Mouse (Mus musculus) erythroblast, embryonic 14.5 days (primary cell): Measurements from ENCODE around the gene Hoxc4.

Source experiments
- GATA1 ChIP-seq: IDR thresholded peaks from 2 replicates; pipeline ENCODE4 v1.6.1; 2012; ENCODE audit warnings: low read length, inconsistent platforms, mixed read lengths
- TAL1 ChIP-seq: IDR thresholded peaks from 3 replicates; pipeline ENCODE4 v1.6.1; 2012; ENCODE audit warnings: low read length, inconsistent platforms, mixed read lengths

DNA sequence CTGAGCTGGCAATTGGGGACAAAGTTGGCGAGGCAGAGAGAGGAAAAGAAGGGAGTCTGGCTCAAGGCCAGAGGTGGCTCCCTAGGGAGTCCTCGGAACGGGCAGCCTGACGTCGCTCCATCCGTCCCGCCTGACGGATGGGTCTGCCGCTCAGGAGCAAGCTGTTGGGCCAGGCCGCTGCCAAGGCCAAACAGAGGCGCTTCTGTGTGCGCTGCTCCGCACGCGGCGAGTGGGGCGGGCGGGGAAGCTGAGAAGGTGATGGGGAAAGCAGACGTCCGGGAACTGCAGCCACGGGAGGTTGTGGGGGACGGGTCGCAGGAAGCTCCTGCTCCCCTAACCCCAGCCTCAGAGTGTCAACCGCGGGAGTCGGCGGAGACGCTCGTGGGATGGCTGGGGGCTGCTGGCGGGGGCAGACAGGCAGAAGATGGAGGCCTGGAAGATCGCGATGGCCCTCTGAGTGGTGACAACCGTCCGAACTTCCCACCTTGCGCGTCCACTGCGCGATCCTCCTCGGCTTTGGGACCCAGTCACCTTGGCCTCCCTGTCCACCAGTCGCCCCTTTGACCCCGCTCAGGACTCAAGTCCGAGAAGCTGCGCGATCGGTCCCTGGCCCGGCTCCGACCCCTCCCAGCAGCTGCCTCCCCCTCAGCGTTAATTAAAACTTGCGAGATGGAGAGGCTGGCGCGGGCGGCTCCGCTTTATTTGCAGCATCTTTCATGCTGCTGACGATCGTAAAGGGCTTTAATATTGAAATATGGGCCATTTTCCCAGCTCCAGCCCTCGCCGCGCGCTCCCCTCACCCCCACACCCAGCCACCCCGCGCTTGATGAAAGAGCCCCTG lies 67.3 kb downstream of the Hoxc4 start:
- TF ChIP-seq GATA1 (no peak), TAL1 (no peak)
